Mouse (Mus musculus) kidney, postnatal 14 days (tissue): ENCODE measurements around the gene Megf6.

ENCODE experiments used
- DNase-seq: peaks from one replicate; pipeline ENCODE4 v3.0.0; 2022; ENCODE audit warnings: mixed read lengths

Megf6 gene

GRCm38 (mm10) chr4:154160538-154161390, 9.8 kb upstream of the Megf6 start, which contains the start of gene Tprgl:
Gene Tprgl, minus strand, starts transcription at chr4:154160666.
- DNase-seq = peak; percentile 98

GRCm38 (mm10) chr4:154163296-154163695, 7.2 kb upstream of the Megf6 start:
- DNase-seq = peak; percentile 76

GRCm38 (mm10) chr4:154167053-154167452, 3.5 kb upstream of the Megf6 start:
- DNase-seq = peak; percentile 71

GRCm38 (mm10) chr4:154170021-154170420, 509 bp upstream of the Megf6 start:
- no peak for DNase-seq

- DNase-seq = no peak
These were observed 811 bp downstream of the Megf6 start for GRCm38 (mm10) chr4:154171151-154171930.

- no peak for DNase-seq
These were observed 1.5 kb downstream of the Megf6 start for GRCm38 (mm10) chr4:154171931-154172604.

GRCm38 (mm10) chr4:154177257-154177656, 6.7 kb downstream of the Megf6 start:
- no peak for DNase-seq

- no peak for DNase-seq
These were observed 10.5 kb downstream of the Megf6 start for GRCm38 (mm10) chr4:154181001-154181400.

GRCm38 (mm10) chr4:154183566-154183965, 13.0 kb downstream of the Megf6 start:
- DNase-seq = peak; percentile 46

GRCm38 (mm10) chr4:154185001-154185400, 14.5 kb downstream of the Megf6 start:
- no peak for DNase-seq

- DNase-seq = no peak
These were observed 15.5 kb downstream of the Megf6 start for GRCm38 (mm10) chr4:154186002-154186537.

GRCm38 (mm10) chr4:154188948-154189347, 18.4 kb downstream of the Megf6 start:
- DNase-seq = peak; percentile 33

- DNase-seq = no peak
These were observed 27.4 kb downstream of the Megf6 start for GRCm38 (mm10) chr4:154197961-154198360.

- DNase-seq = no peak
These were observed 27.9 kb downstream of the Megf6 start for GRCm38 (mm10) chr4:154198377-154198961.

GRCm38 (mm10) chr4:154201511-154201910, 31.0 kb downstream of the Megf6 start:
- no peak for DNase-seq

- DNase-seq = no peak
These were observed 34.0 kb downstream of the Megf6 start for GRCm38 (mm10) chr4:154204532-154204931.

GRCm38 (mm10) chr4:154205392-154205791, 34.9 kb downstream of the Megf6 start:
- DNase-seq = peak; percentile 76

- peak; percentile 68 for DNase-seq
These were observed 36.7 kb downstream of the Megf6 start for GRCm38 (mm10) chr4:154207261-154207660.

- DNase-seq = no peak
These were observed 38.5 kb downstream of the Megf6 start for GRCm38 (mm10) chr4:154209054-154209453.

GRCm38 (mm10) chr4:154209825-154210224, 39.3 kb downstream of the Megf6 start:
- DNase-seq = no peak

GRCm38 (mm10) chr4:154211459-154211858, 40.9 kb downstream of the Megf6 start:
- no peak for DNase-seq

- no peak for DNase-seq
These were observed 43.1 kb downstream of the Megf6 start for GRCm38 (mm10) chr4:154213586-154213985.
